Mouse (Mus musculus) embryonic facial prominence, embryonic 10.5 days (tissue): ENCODE measurements around the gene Zbtb16. TPM values are rescaled to one million over a fixed set of nuclear protein-coding genes. Genes with fewer than 3 reads are reported as not detected.

Experiments used
- DNase-seq: peaks from one replicate; pipeline ENCODE4 v3.0.0-alpha.2; 2017; ENCODE audit warnings: low spot score
- H3K27ac ChIP-seq: fragments of 300-500 bp; sonication (generic); replicated peaks from 2 replicates; pipeline ENCODE4 v1.5.1; 2016; ENCODE audit warnings: mild to moderate bottlenecking
- H3K27me3 ChIP-seq: fragments of 300-500 bp; sonication (generic); replicated peaks from 2 replicates; pipeline ENCODE4 v1.6.1; 2016; ENCODE audit warnings: low read depth, mild to moderate bottlenecking; ENCODE audit not compliant: poor library complexity, severe bottlenecking
- H3K36me3 ChIP-seq: fragments of 300-500 bp; sonication (generic); replicated peaks from 2 replicates; pipeline ENCODE4 v1.6.1; 2016; ENCODE audit warnings: mild to moderate bottlenecking, moderate library complexity
- H3K4me1 ChIP-seq: fragments of 300-500 bp; sonication (generic); 2 replicates; pipeline ENCODE4 v1.6.1; 2016
- H3K4me3 ChIP-seq: fragments of 300-500 bp; sonication (generic); 2 replicates; pipeline ENCODE4 v1.5.1; 2016; ENCODE audit warnings: mild to moderate bottlenecking, moderate library complexity
- H3K9me3 ChIP-seq: fragments of 300-500 bp; sonication (generic); 2 replicates; pipeline ENCODE4 v1.6.1; 2016; ENCODE audit warnings: mild to moderate bottlenecking
- WGBS: fragments of 180-500 bp; shearing (Covaris S2); methylation state at CpG from one replicate; pipeline ENCODE4 v1.1.7; 2016; 5-methylcytosine and 5-hydroxymethylcytosine counted together
- polyA plus RNA-seq: library from polyadenylated mRNA; unstranded; fragments of >200 nt; fragmentation: Nextera tagmentation; extraction: Ambion mirVana; gene quantifications from 2 replicates; pipeline ENCODE4 v1.2.1, GENCODE M21; 2016

The Zbtb16 gene
- polyA plus RNA-seq, 1 experiment from 2014 or later = 15.8 TPM

DNA sequence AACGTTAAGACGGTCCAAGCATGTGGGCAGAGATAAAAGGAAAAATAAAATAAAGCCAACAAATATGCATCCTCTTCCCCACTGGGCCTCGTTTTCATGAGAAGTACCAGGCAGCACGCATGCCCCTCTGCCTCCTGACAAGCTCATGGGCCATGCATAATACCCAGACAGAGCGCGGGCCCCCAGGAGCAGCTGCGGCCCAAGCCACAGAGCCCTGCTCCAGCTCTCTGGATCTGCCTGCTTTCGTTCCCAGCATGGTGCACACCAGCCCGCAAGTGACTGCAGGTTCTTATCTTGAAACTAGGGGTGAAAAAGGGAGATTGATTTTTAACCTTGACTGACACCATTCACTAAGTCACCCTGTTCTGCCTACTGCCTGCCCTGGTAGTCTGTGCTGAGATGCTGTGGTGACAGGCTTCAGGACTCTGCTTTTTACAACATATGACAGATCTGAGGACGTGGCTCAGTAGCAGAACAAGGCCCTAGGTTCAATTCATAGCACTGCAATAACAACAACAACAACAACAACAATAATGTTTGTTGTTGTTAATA lies 79.7 kb downstream of the Zbtb16 start:
- peak overlapping the region; percentile 60 for H3K27ac ChIP-seq
- H3K9me3 ChIP-seq = no peaks in the 10 kb centered on the region
- WGBS = 47% methylated on average over 10 of the region's 10 CpGs
- H3K4me1 ChIP-seq = peaks cover 51% of the 10 kb centered on the region
- H3K27me3 ChIP-seq = no peaks in the 10 kb centered on the region
- H3K4me3 ChIP-seq = no peak overlapping the region
- peak; percentile 25 for DNase-seq
- no peaks in the 10 kb centered on the region for H3K36me3 ChIP-seq

DNA sequence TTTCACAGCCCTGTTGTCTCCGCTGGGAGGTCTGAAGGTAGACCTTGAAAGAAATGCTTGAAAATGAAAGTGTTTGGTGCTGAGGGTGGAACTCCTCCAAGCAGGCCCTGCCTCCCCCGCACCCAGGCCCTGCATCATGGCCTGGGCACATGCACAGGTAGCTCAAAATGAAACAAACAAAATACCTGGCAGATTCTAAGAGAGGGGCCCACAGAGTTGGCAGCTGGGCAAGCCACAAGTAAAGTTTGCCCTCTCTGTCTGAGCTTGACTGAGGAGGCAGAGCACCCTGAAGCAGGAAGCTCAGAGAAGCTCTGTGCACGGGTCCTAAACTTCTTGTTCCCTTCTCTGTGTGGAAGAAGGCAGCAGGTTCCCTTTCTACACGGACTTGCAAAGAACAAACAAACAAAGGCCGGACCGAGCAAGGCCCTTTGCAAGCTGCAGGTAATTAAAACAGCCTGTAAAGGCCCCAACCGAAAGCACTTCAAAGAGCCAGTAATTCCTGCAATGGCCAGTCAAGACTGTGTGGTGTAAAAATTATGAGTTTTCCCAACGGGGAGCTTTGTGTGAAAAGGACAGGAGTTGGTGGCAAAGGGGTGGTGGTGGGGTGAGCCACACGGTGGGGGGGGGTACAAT lies 80.5 kb downstream of the Zbtb16 start:
- no peaks in the 10 kb centered on the region for H3K36me3 ChIP-seq
- H3K27me3 ChIP-seq = no peaks in the 10 kb centered on the region
- H3K9me3 ChIP-seq = no peaks in the 10 kb centered on the region
- WGBS = 27% methylated on average over 9 of the region's 9 CpGs
- H3K4me1 ChIP-seq = peaks cover 43% of the 10 kb centered on the region
- H3K27ac ChIP-seq = peak overlapping the region; percentile 60
- peak; percentile 64 for DNase-seq
- no peak overlapping the region for H3K4me3 ChIP-seq

DNA sequence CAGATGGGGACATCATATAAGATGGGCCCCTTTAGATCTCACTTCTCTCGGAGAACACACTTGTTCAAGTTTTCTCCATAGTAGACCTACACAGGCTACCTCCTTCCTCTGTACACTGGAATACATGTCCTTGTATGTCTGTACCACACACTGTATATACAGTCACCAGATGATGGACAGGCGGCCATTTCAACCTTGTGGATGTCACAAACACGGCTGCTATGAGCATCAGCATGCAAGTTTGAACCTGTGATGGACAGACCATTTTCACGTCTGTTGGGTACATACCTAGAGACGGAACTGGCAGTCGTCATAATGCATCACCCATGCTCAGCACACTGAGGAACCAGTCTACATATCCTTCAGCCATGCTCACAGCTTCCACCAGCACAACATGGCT lies 81.6 kb downstream of the Zbtb16 start:
- WGBS = 90% methylated on average over 6 of the region's 6 CpGs
- H3K4me1 ChIP-seq = peaks cover 41% of the 10 kb centered on the region
- no peak for DNase-seq

GRCm38 (mm10) chr9:48753881-48754280 lies 82.1 kb downstream of the Zbtb16 start:
- H3K27ac ChIP-seq = no peak overlapping the region
- H3K27me3 ChIP-seq = no peaks in the 10 kb centered on the region
- H3K9me3 ChIP-seq = no peaks in the 10 kb centered on the region
- H3K36me3 ChIP-seq = no peaks in the 10 kb centered on the region
- DNase-seq = no peak
- H3K4me3 ChIP-seq = no peak overlapping the region
- peaks cover 44% of the 10 kb centered on the region for H3K4me1 ChIP-seq
- 93% methylated on average over 6 of the region's 6 CpGs for WGBS

More for the DNA sequence above, 81.6 kb downstream of the Zbtb16 start:
- Histone ChIP-seq H3K27me3 (no peaks in the 10 kb centered on the region), H3K36me3 (no peaks in the 10 kb centered on the region), H3K9me3 (no peaks in the 10 kb centered on the region), H3K27ac (no peak overlapping the region), H3K4me3 (no peak overlapping the region)

GRCm38 (mm10) chr9:48751900-48752299 lies 84.1 kb downstream of the Zbtb16 start:
- no peaks in the 10 kb centered on the region for H3K36me3 ChIP-seq
- H3K4me3 ChIP-seq = no peak overlapping the region
- peaks cover 32% of the 10 kb centered on the region for H3K4me1 ChIP-seq
- WGBS = 91% methylated on average over 3 of the region's 3 CpGs
- no peak overlapping the region for H3K27ac ChIP-seq
- no peaks in the 10 kb centered on the region for H3K9me3 ChIP-seq
- H3K27me3 ChIP-seq = no peaks in the 10 kb centered on the region
- DNase-seq = no peak

- Histone ChIP-seq H3K9me3 (no peaks in the 10 kb centered on the region), H3K27ac (no peak overlapping the region)
- WGBS = 84% methylated on average over 6 of the region's 6 CpGs
Measured at GRCm38 (mm10) chr9:48749666-48750065, 86.4 kb downstream of the Zbtb16 start.

DNA sequence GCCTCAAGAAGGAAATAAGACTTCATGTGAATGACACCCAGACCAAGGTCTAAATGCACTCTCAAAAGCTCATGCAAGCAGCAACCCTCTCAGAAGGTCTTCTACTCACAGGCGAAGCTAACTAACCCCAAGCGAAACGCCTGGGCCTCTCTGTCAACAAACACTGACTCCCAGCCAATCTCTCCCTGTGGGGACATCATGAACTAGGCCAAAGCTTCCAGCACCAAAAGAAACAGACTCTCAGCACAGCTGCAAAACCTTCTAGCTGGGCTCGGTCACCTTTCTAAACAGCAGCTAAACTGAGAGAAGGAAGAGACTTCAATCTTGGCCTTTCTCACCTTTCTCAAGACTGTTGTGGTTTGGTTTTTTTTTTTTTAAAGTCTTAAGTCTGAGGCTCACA lies 86.9 kb downstream of the Zbtb16 start:
- no peak overlapping the region for H3K4me3 ChIP-seq
- no peaks in the 10 kb centered on the region for H3K27me3 ChIP-seq
- no peak overlapping the region for H3K27ac ChIP-seq
- H3K9me3 ChIP-seq = no peaks in the 10 kb centered on the region
- DNase-seq = no peak
- 66% methylated on average over 4 of the region's 4 CpGs for WGBS
- H3K4me1 ChIP-seq = peaks cover 28% of the 10 kb centered on the region
- H3K36me3 ChIP-seq = no peaks in the 10 kb centered on the region

More at GRCm38 (mm10) chr9:48749666-48750065, 86.4 kb downstream of the Zbtb16 start:
- Histone ChIP-seq H3K27me3 (no peaks in the 10 kb centered on the region), H3K4me1 (peaks cover 24% of the 10 kb centered on the region), H3K4me3 (no peak overlapping the region), H3K36me3 (no peaks in the 10 kb centered on the region)
- DNase-seq = no peak

GRCm38 (mm10) chr9:48748761-48749160 lies 87.3 kb downstream of the Zbtb16 start:
- no peaks in the 10 kb centered on the region for H3K9me3 ChIP-seq
- WGBS = 91% methylated on average over 4 of the region's 4 CpGs
- no peaks in the 10 kb centered on the region for H3K36me3 ChIP-seq
- H3K27ac ChIP-seq = no peak overlapping the region
- DNase-seq = no peak
- H3K27me3 ChIP-seq = no peaks in the 10 kb centered on the region
- peaks cover 27% of the 10 kb centered on the region for H3K4me1 ChIP-seq
- H3K4me3 ChIP-seq = no peak overlapping the region

- no peak for DNase-seq
- Histone ChIP-seq H3K4me3 (no peak overlapping the region), H3K36me3 (peaks cover 4% of the 10 kb centered on the region), H3K4me1 (peaks cover 24% of the 10 kb centered on the region), H3K9me3 (no peaks in the 10 kb centered on the region), H3K27me3 (no peaks in the 10 kb centered on the region), H3K27ac (no peak overlapping the region)
- WGBS = 59% methylated on average over 4 of the region's 4 CpGs
Measured at GRCm38 (mm10) chr9:48748216-48748615, 87.8 kb downstream of the Zbtb16 start.

GRCm38 (mm10) chr9:48746506-48746905 lies 89.5 kb downstream of the Zbtb16 start:
- Histone ChIP-seq H3K4me3 (no peak overlapping the region), H3K27ac (no peak overlapping the region), H3K9me3 (no peaks in the 10 kb centered on the region), H3K4me1 (peaks cover 24% of the 10 kb centered on the region), H3K36me3 (peaks cover 21% of the 10 kb centered on the region), H3K27me3 (no peaks in the 10 kb centered on the region)
- WGBS = 91% methylated on average over 10 of the region's 10 CpGs
- no peak for DNase-seq

GRCm38 (mm10) chr9:48745347-48746119 lies 90.5 kb downstream of the Zbtb16 start:
- H3K27ac ChIP-seq = peak overlapping the region; percentile 35
- H3K36me3 ChIP-seq = peaks cover 25% of the 10 kb centered on the region
- H3K27me3 ChIP-seq = no peaks in the 10 kb centered on the region
- no peaks in the 10 kb centered on the region for H3K9me3 ChIP-seq
- DNase-seq = no peak
- no peak overlapping the region for H3K4me3 ChIP-seq
- peaks cover 32% of the 10 kb centered on the region for H3K4me1 ChIP-seq
- 74% methylated on average over 5 of the region's 5 CpGs for WGBS

GRCm38 (mm10) chr9:48744916-48745315 lies 91.1 kb downstream of the Zbtb16 start:
- no peaks in the 10 kb centered on the region for H3K9me3 ChIP-seq
- 91% methylated on average over 13 of the region's 13 CpGs for WGBS
- H3K36me3 ChIP-seq = peaks cover 25% of the 10 kb centered on the region

DNA sequence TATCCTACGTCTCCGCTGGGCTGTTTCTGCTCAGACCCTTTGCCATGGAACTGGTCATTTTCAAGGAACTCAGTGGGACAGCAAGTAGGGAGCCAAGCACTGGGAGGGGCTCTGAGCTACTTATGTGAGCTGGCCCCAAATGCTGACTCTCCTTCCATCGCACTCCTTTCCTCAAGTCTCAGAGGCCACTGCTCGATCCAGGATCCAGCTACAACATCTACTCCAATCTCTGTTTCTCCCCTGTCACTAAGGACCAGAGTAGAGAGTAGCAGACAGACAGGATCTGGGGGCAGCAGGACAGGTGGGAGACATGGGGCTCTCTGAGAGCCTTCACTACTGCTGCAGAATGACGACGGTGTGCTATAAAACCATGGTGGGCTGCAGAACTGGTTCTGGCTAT lies 91.6 kb downstream of the Zbtb16 start:
- Histone ChIP-seq H3K9me3 (no peaks in the 10 kb centered on the region), H3K27ac (no peak overlapping the region)
- WGBS = 90% methylated on average over 6 of the region's 6 CpGs

More at GRCm38 (mm10) chr9:48744916-48745315, 91.1 kb downstream of the Zbtb16 start:
- no peak for DNase-seq
- H3K4me1 ChIP-seq = peaks cover 36% of the 10 kb centered on the region
- H3K27ac ChIP-seq = no peak overlapping the region
- no peak overlapping the region for H3K4me3 ChIP-seq
- H3K27me3 ChIP-seq = no peaks in the 10 kb centered on the region

More for the DNA sequence above, 91.6 kb downstream of the Zbtb16 start:
- no peak overlapping the region for H3K4me3 ChIP-seq
- H3K36me3 ChIP-seq = peaks cover 25% of the 10 kb centered on the region
- peaks cover 38% of the 10 kb centered on the region for H3K4me1 ChIP-seq
- DNase-seq = no peak
- H3K27me3 ChIP-seq = no peaks in the 10 kb centered on the region
